Mouse (Mus musculus) limb, embryonic 13.5 days (tissue): ENCODE results near the gene Pdhb. TPM values are rescaled to one million over a fixed set of nuclear protein-coding genes. Genes with fewer than 3 reads are reported as not detected.
"Not testable (repeated sequence)": the region's sequence is repeated elsewhere in the genome, so short reads cannot be mapped to it uniquely, and the experiment has no call there.

Source experiments
- ATAC-seq: fragments of 200-750 bp; cut with Nextera tagmentation; 2 replicates; pipeline ENCODE4 v1.8.0; 2017; ENCODE audit warnings: low read depth, moderate number of reproducible peaks, moderate TSS enrichment; ENCODE audit not compliant: low FRiP score
- H3K27ac ChIP-seq: fragments of 300-500 bp; sonication (generic); 2 replicates; pipeline ENCODE4 v1.5.1; 2015; ENCODE audit warnings: inconsistent platforms, mild to moderate bottlenecking, moderate library complexity
- H3K27me3 ChIP-seq: fragments of 300-500 bp; sonication (generic); 2 replicates; pipeline ENCODE4 v1.6.1; 2015; ENCODE audit warnings: mild to moderate bottlenecking, inconsistent platforms
- H3K36me3 ChIP-seq: fragments of 300-500 bp; sonication (generic); 2 replicates; pipeline ENCODE4 v1.6.1; 2015; ENCODE audit warnings: inconsistent platforms, mild to moderate bottlenecking, moderate library complexity
- H3K4me1 ChIP-seq: fragments of 300-500 bp; sonication (generic); 2 replicates; pipeline ENCODE4 v1.6.1; 2015; ENCODE audit warnings: inconsistent platforms
- H3K4me2 ChIP-seq: fragments of 300-500 bp; sonication (generic); replicated peaks from 2 replicates; pipeline ENCODE4 v1.6.1; 2015; ENCODE audit warnings: inconsistent platforms, mild to moderate bottlenecking, moderate library complexity
- H3K4me3 ChIP-seq: fragments of 300-500 bp; sonication (generic); 2 replicates; pipeline ENCODE4 v1.5.1; 2015; ENCODE audit warnings: moderate library complexity, mild to moderate bottlenecking, inconsistent platforms
- H3K9ac ChIP-seq: fragments of 300-500 bp; sonication (generic); 2 replicates; pipeline ENCODE4 v1.6.1; 2015; ENCODE audit warnings: mild to moderate bottlenecking, inconsistent platforms
- H3K9me3 ChIP-seq: fragments of 300-500 bp; sonication (generic); 2 replicates; pipeline ENCODE4 v1.6.1; 2016; ENCODE audit warnings: inconsistent platforms
- WGBS: fragments of 180-500 bp; shearing (Covaris S2); methylation state at CpG from one replicate; pipeline ENCODE4 v1.1.7; 2015; 5-methylcytosine and 5-hydroxymethylcytosine counted together
- polyA plus RNA-seq: library from polyadenylated mRNA; unstranded; fragments of >200 nt; fragmentation: Nextera tagmentation; extraction: Ambion mirVana; gene quantifications from 2 replicates; pipeline ENCODE4 v1.2.1, GENCODE M21; 2015

Gene Pdhb
- polyA plus RNA-seq, 1 experiment from 2014 or later, result 206 TPM

DNA sequence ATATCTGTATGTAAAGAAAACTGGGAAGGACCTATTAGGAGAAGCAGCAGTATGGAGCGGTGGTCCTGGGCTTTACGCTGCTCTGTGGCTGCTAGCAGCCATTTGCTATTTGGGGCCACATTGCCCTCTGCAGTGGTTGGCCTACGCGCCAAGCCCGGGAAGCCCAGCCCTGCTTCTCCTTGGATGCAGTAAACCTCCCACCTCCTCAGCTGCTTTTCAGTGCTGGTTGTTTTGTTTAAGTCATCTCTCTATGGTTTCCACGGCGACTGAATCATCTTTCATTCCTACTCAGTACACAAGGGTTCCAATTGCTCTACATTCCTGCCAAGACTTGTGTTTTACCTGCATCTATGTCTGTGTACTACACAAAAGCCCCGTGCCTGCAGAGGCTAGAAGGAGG lies 24.0 kb downstream of the Pdhb start:
- H3K4me2 ChIP-seq, result no peak overlapping the region
- no peak overlapping the region for H3K4me3 ChIP-seq
- H3K36me3 ChIP-seq, result peaks cover 36% of the 10 kb centered on the region
- no peak overlapping the region for H3K9ac ChIP-seq
- ATAC-seq, result no peak
- no peaks in the 10 kb centered on the region for H3K27me3 ChIP-seq
- no peaks in the 10 kb centered on the region for H3K4me1 ChIP-seq
- 85% methylated on average over 8 of the region's 8 CpGs for WGBS
- no peaks in the 10 kb centered on the region for H3K9me3 ChIP-seq
- H3K27ac ChIP-seq, result no peak overlapping the region

DNA sequence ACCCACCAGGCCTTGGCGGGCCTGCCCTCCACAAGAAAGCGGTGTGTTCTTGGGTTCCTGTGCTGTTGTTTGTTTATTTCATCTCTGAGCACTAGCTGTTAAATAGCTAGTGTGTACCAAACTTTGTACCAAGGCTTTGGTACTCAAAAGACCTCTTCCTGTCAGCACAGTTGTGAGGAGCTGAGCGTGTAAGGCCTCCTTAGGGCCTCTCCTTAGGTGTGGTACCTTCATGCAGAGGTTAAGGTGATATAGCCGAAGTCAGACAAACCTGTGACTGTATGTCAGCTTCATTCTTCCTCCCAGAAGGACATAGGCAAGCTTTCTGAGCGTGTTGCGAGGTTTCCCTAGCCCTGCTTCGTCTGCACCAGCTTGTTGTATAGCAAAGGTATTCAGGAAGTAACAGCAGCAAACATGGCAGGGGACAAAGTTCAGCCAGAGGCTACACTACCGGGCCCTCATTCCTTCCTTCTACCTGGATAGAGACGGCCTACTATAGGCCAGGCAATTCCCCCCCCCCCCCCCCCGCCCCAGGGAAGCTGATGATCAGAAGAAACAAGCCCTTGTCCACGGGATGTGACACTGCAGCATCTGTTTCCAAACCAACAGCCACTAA lies 26.1 kb downstream of the Pdhb start:
- WGBS, result 84% methylated on average over 10 of the region's 11 CpGs
- no peak overlapping the region for H3K4me3 ChIP-seq
- H3K36me3 ChIP-seq, result peaks cover 38% of the 10 kb centered on the region

DNA sequence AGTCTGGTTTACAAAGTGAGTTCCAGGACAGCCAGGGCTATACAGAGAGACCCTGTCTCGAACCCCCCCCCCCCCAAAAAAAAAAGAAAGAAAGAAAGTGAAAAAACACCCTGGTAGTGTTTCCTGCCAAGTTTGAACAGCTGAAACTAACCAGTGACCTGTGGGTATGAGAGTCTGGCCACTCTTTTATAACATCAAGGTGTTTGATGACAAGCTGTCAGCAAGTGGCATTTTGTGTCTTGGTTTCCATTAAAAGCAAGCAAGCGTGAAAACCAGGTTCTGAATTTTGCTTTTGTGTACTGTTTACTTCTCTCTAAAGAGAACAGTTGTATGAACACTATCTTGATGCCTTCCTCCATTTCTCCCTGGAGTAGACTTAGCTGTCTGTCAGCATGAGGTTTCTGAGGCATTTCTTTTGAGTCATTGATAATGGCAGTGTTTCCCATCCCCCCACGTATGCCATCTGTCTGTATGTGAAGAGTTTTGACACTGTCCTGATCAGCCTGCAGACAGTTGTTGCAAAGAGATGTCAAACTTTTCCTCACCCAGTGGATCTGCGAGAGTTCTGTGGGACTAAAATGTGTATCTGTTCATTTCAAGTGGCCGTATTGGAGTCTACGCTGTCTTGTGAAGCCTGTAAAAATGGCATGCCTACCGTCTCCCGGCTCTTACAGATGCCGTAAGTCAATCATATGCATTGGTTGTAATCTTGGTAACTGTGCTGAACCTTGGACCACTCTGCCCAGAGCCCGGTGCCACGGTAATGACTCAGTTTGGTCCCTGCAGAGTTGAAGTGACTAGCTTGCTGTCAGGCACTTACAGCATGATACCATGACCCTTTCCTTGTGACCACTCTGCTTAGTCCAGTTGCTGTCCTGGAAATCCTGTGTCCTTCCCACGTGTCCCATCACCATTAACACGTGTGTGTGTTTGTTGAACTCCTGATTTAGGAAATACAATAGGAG lies 26.9 kb downstream of the Pdhb start:
- WGBS, result 80% methylated on average over 13 of the region's 13 CpGs
- no peak overlapping the region for H3K4me2 ChIP-seq
- no peaks in the 10 kb centered on the region for H3K4me1 ChIP-seq
- no peaks in the 10 kb centered on the region for H3K27me3 ChIP-seq
- H3K4me3 ChIP-seq, result no peak overlapping the region
- ATAC-seq, result no peak
- no peak overlapping the region for H3K27ac ChIP-seq
- H3K9ac ChIP-seq, result no peak overlapping the region
- H3K9me3 ChIP-seq, result no peaks in the 10 kb centered on the region
- H3K36me3 ChIP-seq, result peaks cover 44% of the 10 kb centered on the region

More for the DNA sequence above, 26.1 kb downstream of the Pdhb start:
- Histone ChIP-seq H3K4me1 (no peaks in the 10 kb centered on the region), H3K4me2 (no peak overlapping the region), H3K9ac (no peak overlapping the region), H3K27me3 (no peaks in the 10 kb centered on the region), H3K27ac (no peak overlapping the region), H3K9me3 (no peaks in the 10 kb centered on the region)
- ATAC-seq, result no peak

DNA sequence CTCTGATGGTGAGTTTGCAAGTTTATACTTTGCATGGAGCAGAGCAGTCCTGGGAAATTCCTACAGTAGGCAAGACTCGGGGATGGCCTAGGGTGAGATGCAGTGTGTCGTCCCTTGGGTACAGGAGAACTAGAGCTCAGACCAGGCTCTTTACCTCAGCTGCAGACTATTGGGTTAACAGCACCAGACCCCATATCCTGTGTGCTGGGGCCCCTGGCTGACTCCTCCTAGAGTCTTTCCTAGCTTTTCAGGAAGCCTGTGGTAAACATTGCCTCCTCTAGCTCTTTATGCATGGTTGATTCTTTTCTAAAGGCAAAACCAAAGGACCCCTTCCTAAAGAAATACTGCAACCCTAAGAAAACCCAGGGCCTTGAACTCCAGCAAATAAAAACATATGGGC lies 31.7 kb downstream of the Pdhb start:
- WGBS, result 68% methylated on average over 2 of the region's 2 CpGs
- Histone ChIP-seq H3K27me3 (no peaks in the 10 kb centered on the region), H3K4me2 (no peak overlapping the region), H3K27ac (no peak overlapping the region), H3K4me3 (no peak overlapping the region), H3K9ac (no peak overlapping the region), H3K9me3 (no peaks in the 10 kb centered on the region), H3K36me3 (peaks cover 50% of the 10 kb centered on the region), H3K4me1 (peaks cover 7% of the 10 kb centered on the region; the same call in 1 of the 2 replicates)
- ATAC-seq, result no peak

DNA sequence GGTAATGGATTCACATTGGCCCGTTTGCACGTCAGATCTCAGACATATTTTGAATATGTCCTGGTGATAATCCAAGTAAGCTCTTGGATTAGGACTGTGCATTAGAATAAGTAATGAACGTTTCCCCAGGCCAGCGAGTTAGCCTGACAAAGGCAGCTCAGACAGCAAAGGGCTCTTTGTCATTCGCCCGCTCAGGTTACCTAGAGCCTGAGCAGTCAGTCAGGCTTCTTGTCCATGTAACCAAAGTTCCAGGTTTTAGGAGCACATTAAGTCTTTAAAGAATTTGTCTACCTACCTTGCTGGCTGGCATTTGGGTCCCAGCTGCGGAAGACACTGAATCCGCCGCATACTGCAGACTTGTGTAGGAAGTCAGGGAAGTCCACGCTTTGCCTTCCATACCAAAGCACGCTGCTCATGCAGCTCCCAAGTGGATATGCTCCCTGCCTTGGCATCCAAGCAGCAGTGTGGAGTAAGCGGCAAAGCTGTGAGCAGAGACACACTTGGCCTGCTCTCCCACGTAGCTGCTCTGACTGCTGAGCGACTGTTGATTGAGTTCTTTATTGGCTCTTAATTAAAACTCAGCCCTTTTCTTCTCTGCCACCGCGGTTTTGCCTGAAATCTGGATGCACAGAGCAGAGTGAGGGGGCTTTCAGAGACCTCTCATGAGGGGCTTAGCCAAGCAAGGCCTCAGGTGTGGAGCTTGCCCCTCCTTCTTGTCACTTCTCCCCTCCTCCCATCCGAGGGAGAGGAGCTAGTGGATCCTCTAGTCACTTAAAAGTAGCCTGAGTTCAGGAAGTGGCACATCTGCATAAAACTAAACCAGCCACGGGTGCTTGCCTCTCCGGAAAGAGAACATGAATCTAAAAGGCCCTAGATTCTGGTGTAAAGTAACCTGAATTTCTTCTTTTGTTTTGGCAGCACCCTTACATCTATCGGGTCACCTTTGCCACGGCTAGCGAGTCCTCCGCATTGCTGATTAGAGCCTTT lies 32.8 kb downstream of the Pdhb start:
- no peak for ATAC-seq
- Histone ChIP-seq H3K4me2 (no peak overlapping the region), H3K9ac (no peak overlapping the region), H3K4me1 (peaks cover 7% of the 10 kb centered on the region; the same call in 1 of the 2 replicates), H3K9me3 (no peaks in the 10 kb centered on the region), H3K4me3 (no peak overlapping the region), H3K36me3 (peaks cover 45% of the 10 kb centered on the region), H3K27me3 (no peaks in the 10 kb centered on the region), H3K27ac (no peak overlapping the region)
- 54% methylated on average over 23 of the region's 23 CpGs for whole genome bisulfite sequencing

DNA sequence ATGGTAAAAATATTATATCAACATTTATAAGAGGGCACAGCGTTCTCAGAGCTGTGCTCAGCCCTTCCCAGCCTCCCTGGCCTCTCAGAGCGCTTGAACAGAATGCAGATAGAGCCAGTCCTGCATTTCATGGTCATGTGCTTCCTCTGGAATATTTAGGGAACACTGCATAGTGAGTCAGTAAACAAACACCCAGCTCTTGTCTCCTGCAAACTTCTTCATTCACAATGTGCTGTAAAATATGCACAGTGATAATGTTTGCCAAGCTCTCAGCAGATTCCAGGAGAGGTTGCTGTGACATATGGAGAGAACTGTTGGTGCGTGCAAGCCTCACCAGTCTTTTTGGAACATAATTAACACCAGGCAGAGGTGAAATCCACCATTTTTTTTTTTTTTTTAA lies 37.7 kb downstream of the Pdhb start:
- Histone ChIP-seq H3K4me2 (no peak overlapping the region), H3K9ac (no peak overlapping the region), H3K4me1 (peaks cover 5% of the 10 kb centered on the region; the same call in 1 of the 2 replicates), H3K4me3 (no peak overlapping the region), H3K36me3 (peaks cover 32% of the 10 kb centered on the region), H3K27ac (no peak overlapping the region), H3K9me3 (no peaks in the 10 kb centered on the region), H3K27me3 (no peaks in the 10 kb centered on the region)
- 69% methylated on average over 3 of the region's 3 CpGs for WGBS
- no peak for ATAC-seq

DNA sequence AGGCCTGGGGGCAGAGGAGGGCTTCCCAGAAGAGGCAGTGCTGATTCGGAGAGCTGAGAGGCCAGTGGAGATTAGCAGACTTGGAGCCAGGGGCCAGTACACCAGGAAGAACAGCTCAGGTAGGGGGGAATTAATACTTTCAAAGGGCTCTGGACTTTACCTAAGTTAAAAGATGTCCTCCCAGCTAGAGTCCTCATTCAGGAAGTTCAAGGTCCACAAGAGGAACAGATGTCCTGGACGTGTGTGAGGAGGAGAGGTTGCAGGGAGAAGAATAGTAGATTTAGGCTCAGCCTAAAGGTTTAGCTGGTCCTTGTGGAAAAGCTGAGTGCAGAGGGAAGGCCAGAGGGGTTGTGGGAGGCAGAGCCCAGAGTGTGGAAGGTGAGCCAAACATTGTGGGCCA lies 38.6 kb downstream of the Pdhb start:
- no peaks in the 10 kb centered on the region for H3K4me1 ChIP-seq
- no peak overlapping the region for H3K27ac ChIP-seq
- no peak overlapping the region for H3K4me2 ChIP-seq
- ATAC-seq, result no peak
- 73% methylated on average over 2 of the region's 2 CpGs for WGBS
- H3K9ac ChIP-seq, result no peak overlapping the region
- H3K27me3 ChIP-seq, result no peaks in the 10 kb centered on the region
- H3K36me3 ChIP-seq, result peaks cover 29% of the 10 kb centered on the region
- H3K9me3 ChIP-seq, result no peaks in the 10 kb centered on the region
- no peak overlapping the region for H3K4me3 ChIP-seq

DNA sequence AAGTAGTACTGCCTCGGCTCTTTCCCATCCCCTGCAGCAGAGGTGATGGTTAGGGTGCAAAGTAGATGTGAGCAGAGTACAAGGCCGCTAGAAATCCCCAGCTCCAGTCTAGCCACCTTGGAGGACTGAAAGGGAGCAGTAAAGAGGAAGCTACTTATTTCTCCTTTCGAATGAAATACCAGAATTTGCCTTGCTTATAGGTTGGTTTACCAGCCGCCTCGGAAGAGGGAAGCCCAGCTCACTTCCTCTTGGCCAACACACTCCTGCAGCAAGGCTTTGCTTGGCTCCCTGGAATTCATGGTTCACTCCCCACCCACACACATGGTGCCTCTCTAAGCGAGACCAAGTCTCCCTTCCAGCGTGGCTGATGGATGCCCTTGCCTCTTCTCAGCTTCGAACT lies 40.0 kb downstream of the Pdhb start:
- H3K4me3 ChIP-seq, result no peak overlapping the region
- H3K27ac ChIP-seq, result no peak overlapping the region
- WGBS, result 81% methylated on average over 8 of the region's 8 CpGs
- H3K4me1 ChIP-seq, result no peaks in the 10 kb centered on the region
- no peak for ATAC-seq
- no peak overlapping the region for H3K9ac ChIP-seq
- H3K9me3 ChIP-seq, result no peaks in the 10 kb centered on the region
- peaks cover 24% of the 10 kb centered on the region for H3K36me3 ChIP-seq
- no peak overlapping the region for H3K4me2 ChIP-seq
- no peaks in the 10 kb centered on the region for H3K27me3 ChIP-seq

DNA sequence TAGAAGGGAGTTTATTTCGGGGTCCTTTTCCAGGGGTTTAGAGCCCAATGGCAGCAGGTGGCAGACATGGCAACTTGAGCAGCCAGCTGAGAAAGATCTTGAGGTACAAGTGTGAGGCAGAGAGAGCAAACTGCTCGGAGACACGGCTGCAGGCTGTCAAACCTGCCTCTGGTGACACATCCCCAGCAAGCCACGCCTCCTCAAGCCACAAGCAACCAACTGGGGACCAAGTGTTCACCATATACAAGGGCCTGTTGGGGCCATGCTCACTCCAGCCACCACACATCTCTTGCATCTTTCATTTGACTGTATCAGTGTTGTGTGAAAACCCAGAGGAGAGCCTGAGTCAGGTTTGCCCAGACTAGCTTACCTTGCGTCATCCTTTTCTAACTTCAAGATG lies 44.9 kb downstream of the Pdhb start:
- 60% methylated on average over 5 of the region's 5 CpGs for WGBS
- no peak for ATAC-seq
- H3K4me3 ChIP-seq, result no peak overlapping the region

DNA sequence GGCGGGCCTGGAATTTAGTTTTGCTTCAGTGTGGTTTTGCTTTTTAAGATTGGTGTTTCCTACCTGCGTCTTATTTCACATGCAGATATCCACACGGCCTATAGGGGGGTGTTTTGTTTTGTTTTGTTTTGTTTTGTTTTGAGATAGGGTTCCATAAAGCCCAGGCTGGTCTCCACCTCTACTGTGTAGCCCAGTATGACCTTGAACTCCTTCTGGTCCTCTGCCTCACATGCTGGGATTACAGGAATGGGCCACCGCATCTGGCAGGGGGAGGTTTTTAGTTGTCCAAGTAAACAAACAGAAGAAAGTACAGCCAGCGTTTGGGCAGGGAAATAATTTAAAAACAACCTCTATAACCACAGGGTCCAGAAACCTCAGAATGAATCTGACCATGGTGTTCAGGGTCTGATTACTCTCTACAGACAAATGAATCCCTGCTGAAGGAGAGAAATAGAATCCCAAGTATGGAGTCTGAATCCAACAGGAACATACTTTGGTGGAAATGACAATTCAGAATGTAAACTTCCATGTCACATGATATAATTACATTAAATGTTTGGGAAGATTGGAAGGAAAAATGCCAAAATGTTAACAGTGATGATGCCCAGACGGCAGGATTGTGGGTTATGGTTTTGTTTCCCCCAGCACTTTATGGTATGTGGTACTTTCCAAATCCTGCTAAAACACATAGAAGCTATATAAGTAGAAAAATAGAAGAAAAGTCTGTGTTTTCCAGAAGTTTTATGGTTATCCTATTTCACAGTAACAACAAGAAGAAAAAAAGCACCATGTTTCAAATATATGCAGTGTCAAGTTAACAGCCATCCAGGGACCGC lies 48.6 kb downstream of the Pdhb start:
- H3K4me3 ChIP-seq, result no peak overlapping the region
- no peak overlapping the region for H3K27ac ChIP-seq
- no peak overlapping the region for H3K9ac ChIP-seq
- no peaks in the 10 kb centered on the region for H3K27me3 ChIP-seq
- peaks cover 17% of the 10 kb centered on the region for H3K36me3 ChIP-seq
- no peaks in the 10 kb centered on the region for H3K9me3 ChIP-seq
- no peak overlapping the region for H3K4me2 ChIP-seq
- 79% methylated on average over 7 of the region's 7 CpGs for WGBS
- ATAC-seq, result no peak
- no peaks in the 10 kb centered on the region for H3K4me1 ChIP-seq

More for the DNA sequence above, 44.9 kb downstream of the Pdhb start:
- Histone ChIP-seq H3K9ac (no peak overlapping the region), H3K9me3 (no peaks in the 10 kb centered on the region), H3K36me3 (peaks cover 28% of the 10 kb centered on the region), H3K27ac (no peak overlapping the region), H3K4me2 (no peak overlapping the region), H3K27me3 (no peaks in the 10 kb centered on the region), H3K4me1 (no peaks in the 10 kb centered on the region)

DNA sequence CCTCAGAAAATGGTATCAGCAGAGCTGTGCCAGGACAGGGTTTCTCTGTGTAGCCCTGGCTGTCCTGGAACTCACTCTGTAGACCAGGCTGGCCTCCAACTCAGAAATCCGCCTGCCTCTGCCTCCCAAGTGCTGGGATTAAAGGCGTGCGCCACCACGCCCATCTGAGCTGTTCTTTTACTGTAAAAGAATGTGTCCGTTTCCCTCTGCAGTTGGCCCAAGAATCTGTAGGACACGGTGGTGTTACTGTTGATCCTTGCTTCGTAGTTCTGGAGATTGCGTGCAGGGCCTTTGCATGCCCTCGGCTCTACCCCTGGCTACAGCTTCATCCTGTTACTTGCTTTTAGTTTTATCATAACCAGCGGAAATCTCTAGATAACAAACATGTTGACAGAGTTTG lies 49.2 kb downstream of the Pdhb start:
- 95% methylated on average over 10 of the region's 10 CpGs for WGBS
- H3K9ac ChIP-seq, H3K9me3 ChIP-seq, H3K27ac ChIP-seq, H3K4me2 ChIP-seq, ATAC-seq, H3K4me3 ChIP-seq, H3K27me3 ChIP-seq, H3K4me1 ChIP-seq: not testable (repeated sequence)
- H3K36me3 ChIP-seq, result peaks cover 17% of the 10 kb centered on the region
